Mouse (Mus musculus) heart, postnatal 0 days (tissue): ENCODE measurements at regions not wholly inside any gene's neighbourhood (a gene's known extent, or its start where the extent isn't known, plus 50 kb on each side); places are given as distances from the start of the nearest gene placed in this dataset.

ENCODE experiments used
- CTCF ChIP-seq: IDR thresholded peaks from 2 replicates; pipeline ENCODE4 v1.5.1; 2016; ENCODE audit warnings: antibody characterized with exemption, control low read depth, low read depth
- EP300 ChIP-seq: IDR thresholded peaks from 2 replicates; pipeline ENCODE4 v1.6.1; 2016; ENCODE audit warnings: antibody characterized with exemption, low read depth

DNA sequence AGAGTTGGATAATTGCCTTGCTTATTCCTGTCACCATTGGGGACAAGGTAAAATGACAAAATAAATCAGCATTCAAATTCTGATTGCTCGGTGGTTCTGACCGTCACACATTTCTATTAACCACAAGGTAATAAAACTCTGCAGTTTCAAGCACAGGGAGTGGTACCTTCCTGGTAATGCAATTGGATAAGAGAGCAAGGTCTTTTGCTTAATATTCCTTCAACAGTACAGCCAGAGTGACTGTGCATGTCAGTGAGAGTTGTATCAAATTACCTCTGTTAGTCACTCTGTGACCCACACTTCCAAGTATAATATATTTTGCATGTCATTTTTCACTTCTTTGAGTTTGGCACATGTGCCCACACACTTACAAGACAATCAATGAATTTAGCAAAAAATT is 177.8 kb upstream of the Acvr2a start:
- TF ChIP-seq CTCF (no peak), EP300 (no peak)
